Comparison of ENCODE assay signal across 13 mouse cellular contexts in genomic region chr4:110916565-110916964, GRCm38 (mm10).
DNase-seq lines count a peak whose midpoint lies in the region; ATAC-seq and TF ChIP-seq lines count a peak whose summit lies in the region.
"Had no signal": no experiment of that assay in that cellular context is flagged by ENCODE, and none has a peak within 500 bp of the region (broad histone marks: within the 10 kb centered on the region; RNA-seq: fewer than 3 reads in every experiment).

No protein-coding gene starts in this region.

- H3K4me1 ChIP-seq in hindbrain, embryonic 11.5 days (replicated peaks; ENCODE audit: control insufficient read depth, insufficient read depth, low read length) = no peaks in the 10 kb centered on the region
- H3K4me1 ChIP-seq in hindbrain, embryonic 12.5 days = no peaks in the 10 kb centered on the region
- H3K4me1 ChIP-seq in embryonic facial prominence, embryonic 14.5 days (ENCODE audit: control insufficient read depth, insufficient read depth, low read length) = 0 out of 2 replicates have a peak, but pooled peaks cover 2% of the 10 kb centered on the region
- no peaks in the 10 kb centered on the region for H3K4me1 ChIP-seq in lung, adult 2 months (ENCODE audit: control insufficient read depth, insufficient read depth, low read length)
- H3K4me1 ChIP-seq in midbrain, embryonic 13.5 days (replicated peaks) = no peaks in the 10 kb centered on the region
- H3K4me1 ChIP-seq: embryonic facial prominence, embryonic 13.5 days; midbrain, embryonic 15.5 days had no signal

- H3K9me3 ChIP-seq in hindbrain, embryonic 11.5 days (ENCODE audit: control insufficient read depth, low read length) = no peaks in the 10 kb centered on the region
- H3K9me3 ChIP-seq in hindbrain, embryonic 12.5 days (replicated peaks) = no peaks in the 10 kb centered on the region
- no peaks in the 10 kb centered on the region for H3K9me3 ChIP-seq in embryonic facial prominence, embryonic 14.5 days (ENCODE audit: control insufficient read depth, low read length)
- no peaks in the 10 kb centered on the region for H3K9me3 ChIP-seq in midbrain, embryonic 13.5 days
- H3K9me3 ChIP-seq: embryonic facial prominence, embryonic 13.5 days; midbrain, embryonic 15.5 days had no signal

- no peak for TF ChIP-seq POLR2A in lung, adult 2 months (IDR thresholded peaks at IDR 0.05; ENCODE audit: borderline replicate concordance, extremely low read depth, low read depth, low read length)

- H3K4me2 ChIP-seq in hindbrain, embryonic 11.5 days (replicated peaks; ENCODE audit: low read depth, low read length) = no peak overlapping the region
- H3K4me2 ChIP-seq in hindbrain, embryonic 12.5 days (replicated peaks) = no peak overlapping the region
- H3K4me2 ChIP-seq in embryonic facial prominence, embryonic 14.5 days (ENCODE audit: low read depth, low read length) = no peak overlapping the region
- H3K4me2 ChIP-seq in midbrain, embryonic 13.5 days (replicated peaks) = no peak overlapping the region
- H3K4me2 ChIP-seq: embryonic facial prominence, embryonic 13.5 days; lung, embryonic 14.5 days; midbrain, embryonic 15.5 days had no signal

- no peak overlapping the region for H3K27ac ChIP-seq in hindbrain, embryonic 11.5 days (ENCODE audit: low read depth, low read length)
- no peak overlapping the region for H3K27ac ChIP-seq in hindbrain, embryonic 12.5 days
- H3K27ac ChIP-seq in embryonic facial prominence, embryonic 14.5 days (replicated peaks; ENCODE audit: low read depth, low read length) = no peak overlapping the region
- H3K27ac ChIP-seq in midbrain, embryonic 13.5 days = no peak overlapping the region
- H3K27ac ChIP-seq: embryonic facial prominence, embryonic 13.5 days; midbrain, embryonic 15.5 days had no signal

- H3K9ac ChIP-seq in hindbrain, embryonic 11.5 days (ENCODE audit: low read depth, low read length) = no peak overlapping the region
- H3K9ac ChIP-seq in hindbrain, embryonic 12.5 days = no peak overlapping the region
- no peak overlapping the region for H3K9ac ChIP-seq in embryonic facial prominence, embryonic 14.5 days (ENCODE audit: low read depth, low read length)
- H3K9ac ChIP-seq in midbrain, embryonic 13.5 days (replicated peaks) = no peak overlapping the region
- H3K9ac ChIP-seq: embryonic facial prominence, embryonic 13.5 days; lung, embryonic 14.5 days; midbrain, embryonic 15.5 days had no signal

- WGBS in hindbrain, embryonic 11.5 days = 71% methylated on average over 4 of the region's 4 CpGs
- 63% methylated on average over 4 of the region's 4 CpGs for WGBS in hindbrain, embryonic 12.5 days
- WGBS in embryonic facial prominence, embryonic 14.5 days = 33% methylated on average over 4 of the region's 4 CpGs
- 43% methylated on average over 4 of the region's 4 CpGs for WGBS in lung, adult 2 months
- 58% methylated on average over 4 of the region's 4 CpGs for WGBS in midbrain, embryonic 13.5 days

- TF ChIP-seq CTCF in lung, adult 2 months (IDR thresholded peaks at IDR 0.05; ENCODE audit: insufficient read depth, low read length) = no peak

- no peaks in the 10 kb centered on the region for H3K36me3 ChIP-seq in hindbrain, embryonic 11.5 days (ENCODE audit: control insufficient read depth, insufficient read depth, low read length)
- H3K36me3 ChIP-seq in hindbrain, embryonic 12.5 days = no peaks in the 10 kb centered on the region
- no peaks in the 10 kb centered on the region for H3K36me3 ChIP-seq in embryonic facial prominence, embryonic 14.5 days (ENCODE audit: control insufficient read depth, insufficient read depth, low read length)
- H3K36me3 ChIP-seq in midbrain, embryonic 13.5 days = no peaks in the 10 kb centered on the region
- H3K36me3 ChIP-seq: embryonic facial prominence, embryonic 13.5 days; midbrain, embryonic 15.5 days had no signal

- no peaks in the 10 kb centered on the region for H3K27me3 ChIP-seq in hindbrain, embryonic 11.5 days (ENCODE audit: control insufficient read depth, insufficient read depth, low read length)
- no peaks in the 10 kb centered on the region for H3K27me3 ChIP-seq in hindbrain, embryonic 12.5 days
- no peaks in the 10 kb centered on the region for H3K27me3 ChIP-seq in embryonic facial prominence, embryonic 14.5 days (replicated peaks; ENCODE audit: control insufficient read depth, insufficient read depth, low read length)
- no peaks in the 10 kb centered on the region for H3K27me3 ChIP-seq in midbrain, embryonic 13.5 days
- H3K27me3 ChIP-seq: embryonic facial prominence, embryonic 13.5 days; midbrain, embryonic 15.5 days had no signal

- no peak for ATAC-seq in hindbrain, embryonic 11.5 days (ENCODE audit: low FRiP score)
- ATAC-seq in hindbrain, embryonic 12.5 days (ENCODE audit: low FRiP score) = no peak
- ATAC-seq in embryonic facial prominence, embryonic 14.5 days (ENCODE audit: low read depth) = no peak
- no peak for ATAC-seq in midbrain, embryonic 13.5 days
- ATAC-seq: midbrain, embryonic 15.5 days had no signal

- H3K4me3 ChIP-seq in hindbrain, embryonic 11.5 days (ENCODE audit: low read depth, low read length) = no peak overlapping the region
- no peak overlapping the region for H3K4me3 ChIP-seq in hindbrain, embryonic 12.5 days
- H3K4me3 ChIP-seq in embryonic facial prominence, embryonic 14.5 days (ENCODE audit: low read depth, low read length) = no peak overlapping the region
- no peak overlapping the region for H3K4me3 ChIP-seq in lung, adult 2 months (replicated peaks; ENCODE audit: extremely low read depth, low read depth, low read length)
- no peak overlapping the region for H3K4me3 ChIP-seq in midbrain, embryonic 13.5 days (replicated peaks)
- H3K4me3 ChIP-seq: embryonic facial prominence, embryonic 13.5 days; midbrain, embryonic 15.5 days had no signal

- peak; percentile 4 for DNase-seq in hindbrain, embryonic 11.5 days (ENCODE audit: low spot score)
- peak; percentile 19 for DNase-seq in embryonic facial prominence, embryonic 14.5 days (ENCODE audit: low spot score)
- peak; percentile 65 to 85 for DNase-seq in layer of hippocampus, postnatal 14 days (ENCODE audit: low spot score in 2 of 2)
- peak; percentile 79 to 86 for DNase-seq in right cerebral cortex, adult 2 months (ENCODE audit: low spot score in 2 of 2)
- no peak for DNase-seq in lung, adult 2 months
- DNase-seq in heart, adult 9 months (ENCODE audit: low spot score in 2 of 2) = no peak
- DNase-seq: gastrocnemius, postnatal 14 days; heart, postnatal 36 days had no signal

Comparison
In these comparisons a context has a peak if more than half of its experiments do, and no peak if none do; other contexts are left out.
1. DNase-seq: peak in hindbrain, embryonic 11.5 days (single experiment), embryonic facial prominence, embryonic 14.5 days (single experiment), layer of hippocampus, postnatal 14 days (2 of 2) and right cerebral cortex, adult 2 months (2 of 2); none in lung, adult 2 months (single experiment) and heart, adult 9 months (0 of 2).